Mouse (Mus musculus) left cerebral cortex, postnatal 36 days (tissue): ENCODE measurements around the gene BC004004. TPM values are rescaled to one million over a fixed set of nuclear protein-coding genes. Genes with fewer than 3 reads are reported as not detected.
"Not testable (repeated sequence)": the region's sequence is repeated elsewhere in the genome, so short reads cannot be mapped to it uniquely, and the experiment has no call there.

Experiments used
- DNase-seq, 2 experiments: peaks; one replicate each; pipeline ENCODE4 v3.0.0; 2021 to 2022; ENCODE audit warnings: low spot score in 2 of 2, mixed read lengths in 1 of 2
- intact Hi-C: fragments of 180-260 bp; cut with DNase I; formaldehyde crosslinking; loops from one replicate; pipeline ENCODE4 v1.15.1; 2025
- total RNA-seq, 2 experiments: library from RNA; stranded (reverse); gene quantifications; 2 replicates each; pipeline ENCODE4 v1.2.3; 2021

BC004004 gene
- total RNA-seq, 2 experiments from 2014 or later, result 78.1 to 94.7 TPM

DNA sequence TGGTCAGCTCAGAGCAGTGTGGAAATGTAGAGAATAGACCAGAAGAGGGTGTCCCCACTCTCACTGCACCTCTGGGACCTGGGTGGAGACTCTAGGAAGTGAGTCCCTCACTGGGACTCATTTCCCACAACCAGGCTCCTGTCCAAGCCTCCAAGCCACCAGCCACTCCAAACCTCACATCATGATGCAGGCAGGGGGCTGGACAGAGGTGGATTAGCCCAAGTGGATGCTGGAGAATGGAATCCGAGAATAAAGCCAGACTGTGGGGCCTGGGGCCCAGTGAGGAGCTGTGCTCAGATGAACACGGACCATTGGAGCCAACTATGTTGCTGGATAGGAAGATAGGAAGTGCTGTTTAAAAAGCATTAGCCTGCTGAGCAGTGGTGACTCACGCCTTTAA is 48.3 kb downstream of the BC004004 start:
- DNase-seq, result no peak
- intact Hi-C loops, result loop anchor here (5.0 kb wide), 1 partner anchor 45 kb away; the partner anchor contains the start of gene Fgd2

DNA sequence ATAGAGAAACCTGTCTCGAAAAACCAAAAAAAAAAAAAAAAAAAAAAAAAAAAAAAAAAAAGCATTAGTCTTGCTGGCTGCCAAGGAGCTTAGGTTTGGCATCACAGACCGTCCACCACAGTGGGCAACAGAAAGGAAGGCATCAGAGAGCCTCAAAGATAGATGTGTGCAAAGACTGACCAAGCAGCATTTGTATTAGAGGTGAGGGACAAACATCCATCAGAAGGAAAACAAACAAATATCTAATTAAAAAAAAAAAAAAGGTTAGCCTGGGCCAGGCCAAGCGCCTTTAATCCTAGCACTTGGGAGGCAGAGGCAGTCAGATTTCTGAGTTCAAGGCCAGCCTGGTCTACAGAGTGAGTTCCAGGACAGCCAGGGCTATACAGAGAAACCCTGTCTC is 48.8 kb downstream of the BC004004 start, which contains the start of gene Pi16:
Gene Pi16, plus strand, starts transcription at position 301 of the 400 bp plus-strand sequence.
- intact Hi-C loops, result loop anchor here (5.0 kb wide), 1 partner anchor 45 kb away; the partner anchor contains the start of gene Fgd2
- DNase-seq, result not testable (repeated sequence)

DNA sequence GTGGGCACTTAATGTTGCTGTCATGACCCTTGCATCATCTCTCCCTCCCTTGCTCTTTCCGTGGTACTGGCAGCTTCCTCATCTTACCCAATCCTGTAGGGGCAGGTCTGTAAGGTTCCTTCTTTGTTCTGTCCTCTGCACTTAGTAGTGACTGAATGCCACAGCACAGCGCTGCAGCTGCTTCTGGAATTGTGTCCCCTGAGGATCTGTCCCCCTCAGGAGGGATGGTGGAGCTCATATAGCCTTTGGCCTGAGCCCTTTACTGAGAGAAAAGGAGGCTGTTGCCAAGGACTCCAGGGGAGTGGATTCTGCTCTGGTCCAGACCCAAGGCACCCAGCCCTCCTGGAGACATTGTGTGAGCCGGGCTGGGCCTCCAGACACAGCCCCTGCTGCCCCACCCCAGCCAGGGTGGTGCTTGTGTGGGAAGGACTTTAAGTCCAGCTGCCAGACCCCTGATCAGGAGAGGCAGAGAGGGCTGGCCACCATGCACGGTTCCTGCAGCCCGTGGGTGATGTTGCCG is 50.2 kb downstream of the BC004004 start:
- intact Hi-C loops, result loop anchor here (5.0 kb wide), 1 partner anchor 44 kb away; the partner anchor contains the start of gene Fgd2
- no peak for DNase-seq

GRCm38 (mm10) chr17:29319476-29319875 is 50.9 kb downstream of the BC004004 start:
- intact Hi-C loops, result loop anchor here (5.0 kb wide), 1 partner anchor 43 kb away; the partner anchor contains the start of gene Fgd2
- no peak for DNase-seq

DNA sequence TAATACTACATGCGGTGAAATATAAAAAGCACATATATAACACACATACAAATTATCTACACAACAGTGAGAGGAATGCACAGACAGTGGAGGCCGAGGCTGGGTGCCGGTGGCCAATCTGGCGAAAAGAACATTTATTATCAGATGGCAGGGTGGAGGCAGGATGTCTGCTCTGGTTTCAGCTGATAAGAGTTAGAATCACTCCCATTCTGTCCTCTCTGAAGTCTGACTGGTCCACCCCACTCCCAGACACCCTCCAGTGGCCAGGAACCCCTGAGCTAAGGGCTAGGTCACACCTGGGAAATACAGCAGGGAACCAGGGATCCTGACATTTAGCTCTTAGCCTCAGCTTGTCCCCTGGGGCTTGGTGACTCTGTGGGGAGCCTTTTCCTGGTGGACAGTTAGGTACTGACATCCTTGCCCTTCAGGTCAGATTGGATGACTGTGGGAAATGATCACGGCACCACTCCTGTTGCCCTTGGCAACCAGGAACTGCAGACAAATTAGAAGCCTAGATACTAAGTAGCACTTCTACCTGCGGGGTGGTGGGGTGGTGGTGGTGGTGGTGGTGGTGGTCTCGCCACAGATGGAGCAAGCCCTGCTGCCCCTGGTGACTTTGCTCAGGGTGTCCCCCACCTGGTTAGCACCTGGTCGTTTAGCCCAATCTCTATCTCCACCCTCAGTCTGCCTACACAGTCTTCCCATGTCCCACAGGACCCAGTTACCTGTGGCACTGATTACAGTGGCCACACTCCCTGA is 51.5 kb downstream of the BC004004 start:
- intact Hi-C loops, result loop anchor here (5.0 kb wide), 1 partner anchor 42 kb away; the partner anchor contains the start of gene Fgd2
- DNase-seq, result no peak

- no peak for DNase-seq
- intact Hi-C loops, result no loop called here
Observed at GRCm38 (mm10) chr17:29321765-29322602, 53.4 kb downstream of the BC004004 start.

- DNase-seq, result no peak
- intact Hi-C loops, result no loop called here
Observed at GRCm38 (mm10) chr17:29322603-29322962, 54.0 kb downstream of the BC004004 start.

DNA sequence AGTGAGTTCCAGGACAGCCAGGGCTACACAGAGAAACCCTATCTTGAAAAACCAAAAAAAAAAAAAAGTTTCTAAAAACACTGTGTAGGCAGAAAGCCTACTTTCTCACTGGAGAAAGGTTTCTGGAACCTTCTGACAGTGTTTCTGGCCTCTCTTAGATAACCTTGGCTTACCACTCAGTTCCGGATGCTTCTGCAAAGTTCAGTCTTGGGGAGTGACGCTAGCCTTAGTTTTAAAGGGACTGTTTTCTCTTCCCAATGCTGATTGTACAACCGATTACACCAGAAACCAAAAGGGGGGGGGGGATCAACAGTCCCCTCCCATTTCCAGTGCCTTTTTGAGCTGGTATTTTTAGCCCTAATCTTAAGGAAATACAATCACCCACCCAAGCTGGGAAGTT is 55.0 kb downstream of the BC004004 start:
- intact Hi-C loops, result no loop called here
- no peak for DNase-seq

- intact Hi-C loops, result no loop called here
- DNase-seq, result no peak
Observed at GRCm38 (mm10) chr17:29325831-29326230, 57.2 kb downstream of the BC004004 start.

GRCm38 (mm10) chr17:29326531-29327529 is 58.2 kb downstream of the BC004004 start:
- no peak for DNase-seq

GRCm38 (mm10) chr17:29327691-29328090 is 59.1 kb downstream of the BC004004 start:
- no peak for DNase-seq
- intact Hi-C loops, result no loop called here

More at GRCm38 (mm10) chr17:29326531-29327529, 58.2 kb downstream of the BC004004 start:
- intact Hi-C loops, result no loop called here

DNA sequence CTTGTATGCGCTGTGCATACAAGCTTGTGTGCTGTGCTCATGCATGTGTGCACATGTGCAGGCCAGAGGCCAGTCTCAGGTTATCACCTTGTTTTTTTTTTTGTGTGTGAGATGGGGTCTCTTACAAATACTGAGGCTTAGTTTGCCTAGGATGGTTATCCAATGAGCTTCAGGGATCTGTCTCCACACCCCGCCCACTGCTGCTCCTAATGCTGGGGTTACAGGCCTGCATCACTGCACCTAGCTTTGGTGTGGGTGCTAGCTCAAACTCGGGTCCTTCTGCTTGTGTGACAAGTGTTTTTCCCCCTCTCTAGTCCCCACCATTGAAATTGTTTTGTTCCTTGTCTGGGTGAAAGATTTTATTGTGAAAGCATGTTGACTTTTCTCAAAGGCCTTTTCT is 61.6 kb downstream of the BC004004 start:
- intact Hi-C loops, result no loop called here
- DNase-seq, result no peak

- no peak for DNase-seq
- intact Hi-C loops, result no loop called here
Observed at GRCm38 (mm10) chr17:29330671-29331410, 62.3 kb downstream of the BC004004 start.

DNA sequence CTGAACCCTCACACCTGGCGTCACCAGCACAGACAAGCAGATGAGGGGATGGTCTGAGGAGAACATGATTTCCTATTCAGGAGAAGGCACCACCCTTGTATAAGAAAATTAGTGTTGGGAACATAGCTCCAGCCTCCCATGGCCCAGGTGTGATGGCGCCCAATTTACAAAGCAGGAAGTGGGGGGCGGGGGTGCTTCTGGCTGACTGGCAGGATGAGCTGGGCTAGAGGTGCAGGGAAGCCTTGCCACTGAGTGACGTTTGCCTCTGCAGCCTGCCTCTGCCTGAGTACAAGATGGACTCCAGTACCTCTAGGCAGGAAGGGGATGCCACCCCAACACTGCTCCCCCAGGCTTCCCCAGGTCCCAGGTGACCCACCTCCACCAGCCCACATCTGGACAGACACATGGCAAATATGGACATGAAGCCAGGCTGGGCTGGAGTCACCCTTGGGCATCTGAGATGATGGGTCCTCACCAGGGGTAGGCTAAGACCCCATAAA is 63.6 kb downstream of the BC004004 start:
- intact Hi-C loops, result no loop called here
- DNase-seq, result no peak

DNA sequence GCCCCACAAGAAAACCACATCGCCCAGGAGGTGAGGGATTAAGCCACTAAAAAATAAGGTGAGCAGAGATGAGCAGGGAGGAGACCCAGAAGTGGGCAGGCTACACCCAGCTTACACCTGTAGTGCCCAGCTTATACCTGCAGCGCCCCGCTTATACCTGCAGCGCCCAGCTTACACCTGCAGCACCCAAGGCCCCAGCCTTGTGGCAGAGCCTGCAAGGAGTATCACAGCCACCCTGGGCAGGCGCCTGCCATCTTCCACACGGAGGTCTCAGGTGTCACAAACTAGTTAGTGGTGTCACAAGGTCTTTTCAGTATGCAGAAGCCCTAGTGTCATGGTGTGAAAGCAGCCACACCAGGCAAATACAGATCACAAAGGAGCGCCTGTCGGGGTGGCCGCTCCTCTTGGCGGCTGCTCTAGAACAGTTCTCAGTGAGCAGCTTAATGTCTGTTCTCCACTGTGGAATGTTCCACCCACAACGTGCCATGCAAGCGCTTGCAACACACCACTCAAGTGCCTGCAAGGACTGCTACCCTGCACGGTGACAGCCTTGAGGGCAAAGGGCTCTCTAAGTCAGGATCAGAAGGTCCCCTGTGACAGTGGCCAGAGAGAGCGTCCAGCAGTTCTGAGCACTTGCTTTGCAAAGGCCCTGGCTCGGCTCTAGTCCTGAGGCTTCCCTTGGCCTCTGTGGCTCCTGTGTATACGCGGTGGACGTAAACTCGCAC is 67.8 kb downstream of the BC004004 start:
- no peak for DNase-seq
- intact Hi-C loops, result no loop called here

- intact Hi-C loops, result no loop called here
Observed at GRCm38 (mm10) chr17:29337979-29338823, 69.6 kb downstream of the BC004004 start.

More at GRCm38 (mm10) chr17:29337979-29338823, 69.6 kb downstream of the BC004004 start:
- DNase-seq, result no peak
